Mouse (Mus musculus) megakaryocyte, embryonic 14.5 days (primary cell): Measurements from ENCODE around the gene Gpr35. TPM values are rescaled to one million over a fixed set of nuclear protein-coding genes. Genes with fewer than 3 reads are reported as not detected.

Experiments
- H3K27me3 ChIP-seq: replicated peaks from 2 replicates; pipeline ENCODE3; 2012; ENCODE audit warnings: inconsistent platforms
- H3K36me3 ChIP-seq: replicated peaks from 2 replicates; pipeline ENCODE3; 2012; ENCODE audit warnings: low read length, inconsistent platforms, mixed read lengths
- H3K4me1 ChIP-seq: 2 replicates; pipeline ENCODE4 v1.6.1; 2012; ENCODE audit warnings: inconsistent platforms
- H3K4me3 ChIP-seq: replicated peaks from 2 replicates; pipeline ENCODE3; 2012; ENCODE audit warnings: moderate library complexity, mild to moderate bottlenecking, inconsistent platforms
- H3K9me3 ChIP-seq: 2 replicates; pipeline ENCODE4 v1.6.1; 2012; ENCODE audit warnings: inconsistent platforms
- FLI1 ChIP-seq: IDR thresholded peaks from 2 replicates; pipeline ENCODE4 v1.6.1; 2012; ENCODE audit warnings: low read length, inconsistent platforms, mixed read lengths
- GATA1 ChIP-seq: IDR thresholded peaks from 3 replicates; pipeline ENCODE4 v1.6.1; 2012; ENCODE audit warnings: mixed read lengths, low read length, inconsistent platforms, borderline replicate concordance
- polyA plus RNA-seq: library from polyadenylated mRNA; stranded (reverse); fragments of >175 nt; gene quantifications from 2 replicates; pipeline ENCODE4 v1.2.3, GENCODE M21; 2012; ENCODE audit warnings: low replicate concordance; ENCODE audit not compliant: insufficient read depth

Gene Gpr35
- polyA plus RNA-seq, 1 experiment = 1.1 TPM

GRCm38 (mm10) chr1:93009196-93009595 lies 58.5 kb downstream of the Gpr35 start:
- H3K9me3 ChIP-seq = no peaks in the 10 kb centered on the region
- no peaks in the 10 kb centered on the region for H3K36me3 ChIP-seq
- H3K27me3 ChIP-seq = peaks cover 62% of the 10 kb centered on the region
- no peak overlapping the region for H3K4me3 ChIP-seq
- H3K4me1 ChIP-seq = peaks cover 16% of the 10 kb centered on the region
- TF ChIP-seq GATA1 = no peak
- TF ChIP-seq FLI1 = no peak

GRCm38 (mm10) chr1:93010731-93011130 lies 60.1 kb downstream of the Gpr35 start:
- Histone ChIP-seq H3K27me3 (peaks cover 53% of the 10 kb centered on the region), H3K4me1 (peaks cover 16% of the 10 kb centered on the region), H3K9me3 (no peaks in the 10 kb centered on the region), H3K4me3 (no peak overlapping the region), H3K36me3 (no peaks in the 10 kb centered on the region)
- TF ChIP-seq FLI1 (no peak), GATA1 (no peak)

GRCm38 (mm10) chr1:93012103-93012585 lies 61.5 kb downstream of the Gpr35 start:
- peaks cover 16% of the 10 kb centered on the region for H3K4me1 ChIP-seq
- TF ChIP-seq GATA1 = no peak
- TF ChIP-seq FLI1 = no peak
- no peaks in the 10 kb centered on the region for H3K36me3 ChIP-seq
- H3K9me3 ChIP-seq = no peaks in the 10 kb centered on the region
- H3K27me3 ChIP-seq = peaks cover 48% of the 10 kb centered on the region
- H3K4me3 ChIP-seq = no peak overlapping the region

GRCm38 (mm10) chr1:93013367-93013766 lies 62.7 kb downstream of the Gpr35 start:
- Histone ChIP-seq H3K9me3 (no peaks in the 10 kb centered on the region), H3K4me1 (peaks cover 10% of the 10 kb centered on the region), H3K36me3 (no peaks in the 10 kb centered on the region), H3K4me3 (no peak overlapping the region), H3K27me3 (peaks cover 45% of the 10 kb centered on the region)
- no peak for TF ChIP-seq FLI1
- no peak for TF ChIP-seq GATA1

- H3K27me3 ChIP-seq = peaks cover 42% of the 10 kb centered on the region
- no peaks in the 10 kb centered on the region for H3K36me3 ChIP-seq
- peaks cover 3% of the 10 kb centered on the region for H3K4me1 ChIP-seq
- H3K9me3 ChIP-seq = no peaks in the 10 kb centered on the region
- H3K4me3 ChIP-seq = no peak overlapping the region
- no peak for TF ChIP-seq GATA1
- no peak for TF ChIP-seq FLI1
Measured at GRCm38 (mm10) chr1:93014460-93014859, 63.8 kb downstream of the Gpr35 start.

GRCm38 (mm10) chr1:93015136-93015535 lies 64.5 kb downstream of the Gpr35 start:
- Histone ChIP-seq H3K4me1 (no peaks in the 10 kb centered on the region; the same call in 1 of the 2 replicates), H3K9me3 (no peaks in the 10 kb centered on the region), H3K4me3 (no peak overlapping the region), H3K36me3 (no peaks in the 10 kb centered on the region), H3K27me3 (peaks cover 43% of the 10 kb centered on the region)
- TF ChIP-seq FLI1 (no peak), GATA1 (no peak)

- peak overlapping the region; percentile 0 for H3K4me3 ChIP-seq
- H3K9me3 ChIP-seq = no peaks in the 10 kb centered on the region
- TF ChIP-seq GATA1 (no peak), FLI1 (no peak)
- no peaks in the 10 kb centered on the region for H3K36me3 ChIP-seq
- H3K4me1 ChIP-seq = no peaks in the 10 kb centered on the region; the same call in 1 of the 2 replicates
- peaks cover 62% of the 10 kb centered on the region for H3K27me3 ChIP-seq
Measured at GRCm38 (mm10) chr1:93018716-93019115, 68.1 kb downstream of the Gpr35 start.

GRCm38 (mm10) chr1:93020602-93021001 lies 69.9 kb downstream of the Gpr35 start:
- no peak for TF ChIP-seq GATA1
- TF ChIP-seq FLI1 = no peak

GRCm38 (mm10) chr1:93026600-93026999 lies 75.9 kb downstream of the Gpr35 start:
- TF ChIP-seq GATA1 (no peak), FLI1 (no peak)
- H3K4me3 ChIP-seq = no peak overlapping the region
- H3K36me3 ChIP-seq = no peaks in the 10 kb centered on the region
- peaks cover 66% of the 10 kb centered on the region for H3K27me3 ChIP-seq
- no peaks in the 10 kb centered on the region; the same call in 1 of the 2 replicates for H3K4me1 ChIP-seq
- 0 out of 2 replicates have a peak, but pooled peaks cover 4% of the 10 kb centered on the region for H3K9me3 ChIP-seq

More at GRCm38 (mm10) chr1:93020602-93021001, 69.9 kb downstream of the Gpr35 start:
- H3K4me3 ChIP-seq = no peak overlapping the region
- H3K4me1 ChIP-seq = no peaks in the 10 kb centered on the region; the same call in 1 of the 2 replicates
- H3K27me3 ChIP-seq = peaks cover 76% of the 10 kb centered on the region
- H3K36me3 ChIP-seq = no peaks in the 10 kb centered on the region
- H3K9me3 ChIP-seq = no peaks in the 10 kb centered on the region

- Histone ChIP-seq H3K4me3 (no peak overlapping the region), H3K4me1 (no peaks in the 10 kb centered on the region), H3K36me3 (no peaks in the 10 kb centered on the region), H3K9me3 (0 out of 2 replicates have a peak, but pooled peaks cover 4% of the 10 kb centered on the region), H3K27me3 (peaks cover 55% of the 10 kb centered on the region)
- no peak for TF ChIP-seq GATA1
- TF ChIP-seq FLI1 = no peak
Measured at GRCm38 (mm10) chr1:93029387-93029786, 78.7 kb downstream of the Gpr35 start.
